8 mouse cellular contexts compared by ENCODE assay signal in the genomic region with DNA sequence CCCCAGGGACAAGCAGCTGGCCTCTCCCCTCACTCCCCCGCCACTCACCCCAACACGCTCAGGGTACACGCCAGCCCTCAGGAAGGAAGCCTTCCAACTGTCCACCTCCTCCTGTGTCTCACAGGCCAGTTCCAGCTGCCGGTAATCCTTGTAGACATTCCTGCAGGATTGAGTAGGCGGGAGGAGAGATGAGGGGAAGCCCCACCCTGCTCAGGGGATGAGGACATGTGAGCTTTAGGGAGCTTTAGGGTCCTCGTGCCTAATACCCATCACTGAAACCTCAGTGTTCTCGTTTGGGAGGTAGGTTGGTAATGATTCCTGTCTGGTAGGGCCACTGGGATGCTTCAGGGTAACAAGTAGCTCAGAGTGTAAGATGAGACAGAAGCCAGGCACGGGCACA. TPM values are rescaled to one million over a fixed set of nuclear protein-coding genes. Genes with fewer than 3 reads are reported as not detected.
DNase-seq lines count a peak whose midpoint lies in the region; ATAC-seq and TF ChIP-seq lines count a peak whose summit lies in the region.
"Had no signal": no experiment of that assay in that cellular context is flagged by ENCODE, and none has a peak within 500 bp of the region (broad histone marks: within the 10 kb centered on the region; RNA-seq: fewer than 3 reads in every experiment).

No protein-coding gene starts in this region.

- intact Hi-C loops in heart, postnatal 14 days (cut with DNase I), result no loop called here

- no peak overlapping the region for H3K9ac ChIP-seq in midbrain, postnatal 0 days (replicated peaks; ENCODE audit: low read length, poor library complexity, severe bottlenecking)
- peak overlapping the region; percentile 6; the same call in 1 of the 2 replicates for H3K9ac ChIP-seq in embryonic facial prominence, embryonic 15.5 days
- no peak overlapping the region for H3K9ac ChIP-seq in stomach, embryonic 14.5 days (replicated peaks; ENCODE audit: low read depth, low read length)

- peak overlapping the region; percentile 61 for H3K27ac ChIP-seq in midbrain, embryonic 10.5 days (replicated peaks)
- no peak overlapping the region for H3K27ac ChIP-seq in midbrain, postnatal 0 days (ENCODE audit: low read depth, low read length)
- H3K27ac ChIP-seq in embryonic facial prominence, embryonic 15.5 days (replicated peaks), result peak overlapping the region; percentile 99
- H3K27ac ChIP-seq in stomach, embryonic 14.5 days (ENCODE audit: low read length), result peak overlapping the region; percentile 99

- H3K4me3 ChIP-seq in midbrain, embryonic 10.5 days, result peak overlapping the region; percentile 24; the same call in 1 of the 2 replicates
- H3K4me3 ChIP-seq in midbrain, postnatal 0 days (ENCODE audit: low read depth, low read length), result no peak overlapping the region
- no peak overlapping the region for H3K4me3 ChIP-seq in embryonic facial prominence, embryonic 15.5 days (replicated peaks)
- no peak overlapping the region for H3K4me3 ChIP-seq in stomach, embryonic 14.5 days (ENCODE audit: low read depth, low read length)

- 0 out of 2 replicates have a peak, but pooled peaks cover 5% of the 10 kb centered on the region for H3K36me3 ChIP-seq in midbrain, embryonic 10.5 days
- peaks cover 44% of the 10 kb centered on the region for H3K36me3 ChIP-seq in midbrain, postnatal 0 days (ENCODE audit: insufficient read depth, low read length)
- H3K36me3 ChIP-seq in embryonic facial prominence, embryonic 15.5 days, result 0 out of 2 replicates have a peak, but pooled peaks cover 5% of the 10 kb centered on the region
- H3K36me3 ChIP-seq in stomach, embryonic 14.5 days (ENCODE audit: control insufficient read depth, insufficient read depth, low read length), result 0 out of 2 replicates have a peak, but pooled peaks cover 2% of the 10 kb centered on the region

- DNase-seq in midbrain, embryonic 10.5 days (ENCODE audit: low spot score), result peak; percentile 38
- no peak for DNase-seq in midbrain, postnatal 0 days (ENCODE audit: low spot score)
- DNase-seq in heart, postnatal 14 days, result peak; percentile 50 to 54
- no peak for DNase-seq in layer of hippocampus, postnatal 25 days (ENCODE audit: extremely low spot score in 1 of 2, low spot score in 1 of 2)

- no peak overlapping the region for H3K4me2 ChIP-seq in midbrain, postnatal 0 days (ENCODE audit: low read depth, low read length, poor library complexity, severe bottlenecking)
- peak overlapping the region; percentile 8; the same call in 1 of the 2 replicates for H3K4me2 ChIP-seq in embryonic facial prominence, embryonic 15.5 days (replicated peaks)
- H3K4me2 ChIP-seq in stomach, embryonic 14.5 days (replicated peaks; ENCODE audit: low read depth, low read length), result peak overlapping the region; percentile 30

- no peak for ATAC-seq in midbrain, postnatal 0 days (ENCODE audit: low FRiP score)
- no peak for ATAC-seq in embryonic facial prominence, embryonic 15.5 days (ENCODE audit: insufficient number of reproducible peaks, low FRiP score, low TSS enrichment, low read depth)
- no peak for ATAC-seq in stomach, embryonic 14.5 days (ENCODE audit: insufficient number of reproducible peaks, insufficient read depth, low FRiP score, low read depth)
- no peak for ATAC-seq in megakaryocyte, adult 5-6 weeks (ENCODE audit: poor library complexity, severe bottlenecking)

- no peaks in the 10 kb centered on the region for H3K9me3 ChIP-seq in midbrain, embryonic 10.5 days (replicated peaks)
- no peaks in the 10 kb centered on the region for H3K9me3 ChIP-seq in midbrain, postnatal 0 days (ENCODE audit: low read length)
- H3K9me3 ChIP-seq in embryonic facial prominence, embryonic 15.5 days (replicated peaks), result no peaks in the 10 kb centered on the region
- H3K9me3 ChIP-seq in stomach, embryonic 14.5 days (ENCODE audit: control insufficient read depth, low read depth, low read length), result no peaks in the 10 kb centered on the region

- WGBS in midbrain, embryonic 10.5 days, result 11% methylated on average over 8 of the region's 8 CpGs
- 16% methylated on average over 8 of the region's 8 CpGs for WGBS in midbrain, postnatal 0 days
- 8% methylated on average over 8 of the region's 8 CpGs for WGBS in embryonic facial prominence, embryonic 15.5 days
- 4% methylated on average over 8 of the region's 8 CpGs for WGBS in stomach, embryonic 14.5 days

- peaks cover 77% of the 10 kb centered on the region for H3K4me1 ChIP-seq in midbrain, embryonic 10.5 days
- H3K4me1 ChIP-seq in midbrain, postnatal 0 days (ENCODE audit: insufficient read depth, low read length), result peaks cover 10% of the 10 kb centered on the region; the same call in 1 of the 2 replicates
- H3K4me1 ChIP-seq in embryonic facial prominence, embryonic 15.5 days, result peaks cover 73% of the 10 kb centered on the region
- peaks cover 58% of the 10 kb centered on the region for H3K4me1 ChIP-seq in stomach, embryonic 14.5 days (ENCODE audit: control insufficient read depth, insufficient read depth, low read length)

- H3K27me3 ChIP-seq in midbrain, embryonic 10.5 days (ENCODE audit: low read depth, poor library complexity, severe bottlenecking), result peaks cover 90% of the 10 kb centered on the region
- H3K27me3 ChIP-seq in midbrain, postnatal 0 days (ENCODE audit: insufficient read depth, low read length), result no peaks in the 10 kb centered on the region
- no peaks in the 10 kb centered on the region for H3K27me3 ChIP-seq in embryonic facial prominence, embryonic 15.5 days
- H3K27me3 ChIP-seq in stomach, embryonic 14.5 days (ENCODE audit: control insufficient read depth, insufficient read depth, low read length), result no peaks in the 10 kb centered on the region

- no peak for TF ChIP-seq CTCF in midbrain, postnatal 0 days (IDR thresholded peaks at IDR 0.05)

RNA-seq across cellular contexts. Expression of a gene that starts 27.9 kb away (rescaled TPM):
- polyA plus RNA-seq in midbrain, embryonic 10.5 days (2016; fragmentation: Nextera tagmentation; extraction: Ambion mirVana), result 536 and 538 TPM in 2 replicates
- 292 and 375 TPM in 2 replicates for total RNA-seq in midbrain, postnatal 0 days (2014; rRNA removed)
- polyA plus RNA-seq in midbrain, postnatal 0 days (2015; fragmentation: Nextera tagmentation; extraction: Ambion mirVana), result 463 and 486 TPM in 2 replicates
- 450 and 462 TPM in 2 replicates for polyA plus RNA-seq in embryonic facial prominence, embryonic 15.5 days (2015; fragmentation: Nextera tagmentation; extraction: Ambion mirVana)
- total RNA-seq in heart, postnatal 14 days (2021), result 100 to 1,000 TPM; 153 to 156 TPM
- polyA plus RNA-seq in stomach, embryonic 14.5 days (2014; fragmentation: Nextera tagmentation; extraction: Ambion mirVana), result 137 and 143 TPM in 2 replicates
- 100 to 1,000 TPM; 206 to 208 TPM for total RNA-seq in layer of hippocampus, postnatal 25 days (2021)
- total RNA-seq in megakaryocyte, adult 5-6 weeks (2015), result 114 and 143 TPM in 2 replicates
- 208 and 230 TPM in 2 replicates for total RNA-seq in megakaryocyte, adult 5-6 weeks (2017)

RNA-seq across cellular contexts. Expression of a gene that starts 28.6 kb away (rescaled TPM):
- 16.7 and 21.1 TPM in 2 replicates for polyA plus RNA-seq in midbrain, embryonic 10.5 days (2016; fragmentation: Nextera tagmentation; extraction: Ambion mirVana)
- 57.4 and 68.8 TPM in 2 replicates for total RNA-seq in midbrain, postnatal 0 days (2014; rRNA removed)
- 27.7 and 30.1 TPM in 2 replicates for polyA plus RNA-seq in midbrain, postnatal 0 days (2015; fragmentation: Nextera tagmentation; extraction: Ambion mirVana)
- polyA plus RNA-seq in embryonic facial prominence, embryonic 15.5 days (2015; fragmentation: Nextera tagmentation; extraction: Ambion mirVana), result 31.6 and 33.9 TPM in 2 replicates
- 10 to 100 TPM; 67.9 to 70.5 TPM for total RNA-seq in heart, postnatal 14 days (2021)
- 23.1 and 24.3 TPM in 2 replicates for polyA plus RNA-seq in stomach, embryonic 14.5 days (2014; fragmentation: Nextera tagmentation; extraction: Ambion mirVana)
- total RNA-seq in layer of hippocampus, postnatal 25 days (2021), result 10 to 100 TPM; 81.4 to 89.9 TPM
- 9.7 and 20.1 TPM in 2 replicates for total RNA-seq in megakaryocyte, adult 5-6 weeks (2015)
- 51.1 and 55.3 TPM in 2 replicates for total RNA-seq in megakaryocyte, adult 5-6 weeks (2017)

RNA-seq across cellular contexts. Expression of a gene that starts 36.4 kb away (rescaled TPM):
- polyA plus RNA-seq in midbrain, embryonic 10.5 days (2016; fragmentation: Nextera tagmentation; extraction: Ambion mirVana), result 60.5 and 69.8 TPM in 2 replicates
- 63.7 and 81.8 TPM in 2 replicates for total RNA-seq in midbrain, postnatal 0 days (2014; rRNA removed)
- polyA plus RNA-seq in midbrain, postnatal 0 days (2015; fragmentation: Nextera tagmentation; extraction: Ambion mirVana), result 47.3 and 48.8 TPM in 2 replicates
- 54.6 and 57.3 TPM in 2 replicates for polyA plus RNA-seq in embryonic facial prominence, embryonic 15.5 days (2015; fragmentation: Nextera tagmentation; extraction: Ambion mirVana)
- total RNA-seq in heart, postnatal 14 days (2021), result 10 to 100 TPM; 32.2 to 36.5 TPM
- 44.7 and 45.4 TPM in 2 replicates for polyA plus RNA-seq in stomach, embryonic 14.5 days (2014; fragmentation: Nextera tagmentation; extraction: Ambion mirVana)
- total RNA-seq in layer of hippocampus, postnatal 25 days (2021), result 10 to 100 TPM; 56.1 to 85.3 TPM
- total RNA-seq in megakaryocyte, adult 5-6 weeks (2015), result 56.3 and 67.0 TPM in 2 replicates
- total RNA-seq in megakaryocyte, adult 5-6 weeks (2017), result 66.2 and 81.0 TPM in 2 replicates

RNA-seq across cellular contexts. Expression of a gene that starts 37.4 kb away (rescaled TPM):
- 9.0 and 12.2 TPM in 2 replicates for polyA plus RNA-seq in midbrain, embryonic 10.5 days (2016; fragmentation: Nextera tagmentation; extraction: Ambion mirVana)
- 170 and 186 TPM in 2 replicates for total RNA-seq in midbrain, postnatal 0 days (2014; rRNA removed)
- polyA plus RNA-seq in midbrain, postnatal 0 days (2015; fragmentation: Nextera tagmentation; extraction: Ambion mirVana), result 105 and 107 TPM in 2 replicates
- 30.7 and 31.5 TPM in 2 replicates for polyA plus RNA-seq in embryonic facial prominence, embryonic 15.5 days (2015; fragmentation: Nextera tagmentation; extraction: Ambion mirVana)
- 1 to 10 TPM; 9.1 TPM for total RNA-seq in heart, postnatal 14 days (2021)
- polyA plus RNA-seq in stomach, embryonic 14.5 days (2014; fragmentation: Nextera tagmentation; extraction: Ambion mirVana), result 20.5 and 22.6 TPM in 2 replicates
- total RNA-seq in layer of hippocampus, postnatal 25 days (2021), result 1,000 to 10,000 TPM; 1,309 to 1,323 TPM
- 0.47 TPM in 1 of 2 replicates, not detected in the other for total RNA-seq in megakaryocyte, adult 5-6 weeks (2015)
- not detected in 2 replicates for total RNA-seq in megakaryocyte, adult 5-6 weeks (2017)
- total RNA-seq: granulocyte monocyte progenitor cell, adult 5-6 weeks had no signal

RNA-seq across cellular contexts. Expression of a gene that starts 55.8 kb away (rescaled TPM):
- polyA plus RNA-seq in midbrain, embryonic 10.5 days (2016; fragmentation: Nextera tagmentation; extraction: Ambion mirVana), result 91.4 and 91.7 TPM in 2 replicates
- total RNA-seq in midbrain, postnatal 0 days (2014; rRNA removed), result 138 and 142 TPM in 2 replicates
- 110 and 121 TPM in 2 replicates for polyA plus RNA-seq in midbrain, postnatal 0 days (2015; fragmentation: Nextera tagmentation; extraction: Ambion mirVana)
- polyA plus RNA-seq in embryonic facial prominence, embryonic 15.5 days (2015; fragmentation: Nextera tagmentation; extraction: Ambion mirVana), result 66.9 and 67.1 TPM in 2 replicates
- 10 to 100 TPM; 26.1 to 26.7 TPM for total RNA-seq in heart, postnatal 14 days (2021)
- 64.7 and 65.3 TPM in 2 replicates for polyA plus RNA-seq in stomach, embryonic 14.5 days (2014; fragmentation: Nextera tagmentation; extraction: Ambion mirVana)
- 10 to 100 TPM; 52.8 to 60.0 TPM for total RNA-seq in layer of hippocampus, postnatal 25 days (2021)
- total RNA-seq in megakaryocyte, adult 5-6 weeks (2015), result 18.7 and 29.3 TPM in 2 replicates
- 19.3 and 19.6 TPM in 2 replicates for total RNA-seq in megakaryocyte, adult 5-6 weeks (2017)

Comparison
In these comparisons a context has a peak if more than half of its experiments do, and no peak if none do; other contexts are left out.
1. DNase-seq: peak in midbrain, embryonic 10.5 days (single experiment) and heart, postnatal 14 days (2 of 2); none in midbrain, postnatal 0 days (single experiment) and layer of hippocampus, postnatal 25 days (0 of 2).